Mouse (Mus musculus) midbrain, postnatal 0 days (tissue): ENCODE measurements around the gene Gas7. TPM values are rescaled to one million over a fixed set of nuclear protein-coding genes. Genes with fewer than 3 reads are reported as not detected.

Source experiments
- ATAC-seq: fragments of 200-750 bp; cut with Nextera tagmentation; 2 replicates; pipeline ENCODE4 v1.8.0; 2017; ENCODE audit warnings: moderate number of reproducible peaks, mild to moderate bottlenecking, moderate TSS enrichment, moderate library complexity; ENCODE audit not compliant: low FRiP score
- DNase-seq: peaks from one replicate; pipeline ENCODE4 v3.0.0-alpha.2; 2015; ENCODE audit warnings: low spot score
- H3K27ac ChIP-seq: fragments of 300-500 bp; sonication (generic); 2 replicates; pipeline ENCODE4 v1.5.1; 2014; ENCODE audit warnings: low read depth, mild to moderate bottlenecking, low read length, mixed read lengths
- H3K27me3 ChIP-seq: fragments of 300-500 bp; sonication (generic); 2 replicates; pipeline ENCODE4 v1.6.1; 2014; ENCODE audit warnings: low read length, control low read depth, mixed read lengths; ENCODE audit not compliant: insufficient read depth
- H3K36me3 ChIP-seq: fragments of 300-500 bp; sonication (generic); 2 replicates; pipeline ENCODE4 v1.6.1; 2014; ENCODE audit warnings: low read length, control low read depth, mixed read lengths; ENCODE audit not compliant: insufficient read depth
- H3K4me1 ChIP-seq: fragments of 300-500 bp; sonication (generic); 2 replicates; pipeline ENCODE4 v1.6.1; 2014; ENCODE audit warnings: mild to moderate bottlenecking, control low read depth, antibody characterized with exemption, low read length, mixed read lengths; ENCODE audit not compliant: insufficient read depth
- H3K4me2 ChIP-seq: fragments of 300-500 bp; sonication (generic); 2 replicates; pipeline ENCODE4 v1.6.1; 2014; ENCODE audit warnings: low read depth, mild to moderate bottlenecking, low read length, mixed read lengths; ENCODE audit not compliant: poor library complexity, severe bottlenecking
- H3K4me3 ChIP-seq: fragments of 300-500 bp; sonication (generic); 2 replicates; pipeline ENCODE4 v1.5.1; 2014; ENCODE audit warnings: low read depth, mild to moderate bottlenecking, low read length, moderate library complexity
- H3K9ac ChIP-seq: fragments of 300-500 bp; sonication (generic); replicated peaks from 2 replicates; pipeline ENCODE4 v1.6.1; 2014; ENCODE audit warnings: mild to moderate bottlenecking, low read length, moderate library complexity, mixed read lengths; ENCODE audit not compliant: poor library complexity, severe bottlenecking
- H3K9me3 ChIP-seq: fragments of 300-500 bp; sonication (generic); 2 replicates; pipeline ENCODE4 v1.6.1; 2016; ENCODE audit warnings: low read length, control low read depth
- CTCF ChIP-seq: IDR thresholded peaks from 2 replicates; pipeline ENCODE4 v1.5.1; 2016; ENCODE audit warnings: antibody characterized with exemption, mild to moderate bottlenecking
- WGBS: fragments of 180-500 bp; shearing (Covaris S2); extraction: QIAGEN DNeasy Blood & Tissue Kit; methylation state at CpG from one replicate; pipeline ENCODE4 v1.1.7; 2014; 5-methylcytosine and 5-hydroxymethylcytosine counted together
- polyA plus RNA-seq: library from polyadenylated mRNA; unstranded; fragments of >200 nt; fragmentation: Nextera tagmentation; extraction: Ambion mirVana; gene quantifications from 2 replicates; pipeline ENCODE4 v1.2.1, GENCODE M21; 2015
- total RNA-seq: library from RNA; depleted of rRNA; stranded (reverse); fragments of >200 nt; gene quantifications from 2 replicates; pipeline ENCODE4 v1.2.3, GENCODE M21; 2014

Gas7 gene
- total and polyA plus RNA-seq, 2 experiments from 2014 or later = 82.1 to 118 TPM

DNA sequence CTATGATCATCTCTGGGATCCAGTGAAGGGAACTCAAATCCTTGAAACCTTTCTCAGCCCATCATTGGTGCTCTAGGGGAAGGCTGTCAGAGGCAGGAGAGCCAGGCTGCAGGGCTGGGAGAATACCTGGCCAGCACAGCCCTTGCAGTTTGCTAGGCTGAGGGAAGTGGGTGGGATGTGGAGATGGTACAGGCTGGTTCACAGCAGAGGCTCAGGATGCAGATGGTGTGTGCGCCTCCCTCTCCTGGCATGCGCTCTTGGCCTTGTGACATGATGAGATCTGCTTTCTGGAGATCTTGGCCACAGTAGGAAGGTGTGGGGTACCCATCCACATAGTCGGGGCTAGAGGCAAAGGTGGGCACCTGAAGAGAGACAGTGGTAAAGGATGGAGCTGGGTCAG is 209.0 kb downstream of the Gas7 start:
- TF ChIP-seq CTCF = no peak
- WGBS = 95% methylated on average over 3 of the region's 3 CpGs
- no peak overlapping the region for H3K4me2 ChIP-seq
- no peak overlapping the region for H3K27ac ChIP-seq
- DNase-seq (no peak), ATAC-seq (no peak)
- H3K4me3 ChIP-seq = no peak overlapping the region
- no peaks in the 10 kb centered on the region for H3K9me3 ChIP-seq
- H3K9ac ChIP-seq = no peak overlapping the region
- H3K27me3 ChIP-seq = no peaks in the 10 kb centered on the region
- peaks cover 16% of the 10 kb centered on the region for H3K36me3 ChIP-seq
- no peaks in the 10 kb centered on the region for H3K4me1 ChIP-seq

DNA sequence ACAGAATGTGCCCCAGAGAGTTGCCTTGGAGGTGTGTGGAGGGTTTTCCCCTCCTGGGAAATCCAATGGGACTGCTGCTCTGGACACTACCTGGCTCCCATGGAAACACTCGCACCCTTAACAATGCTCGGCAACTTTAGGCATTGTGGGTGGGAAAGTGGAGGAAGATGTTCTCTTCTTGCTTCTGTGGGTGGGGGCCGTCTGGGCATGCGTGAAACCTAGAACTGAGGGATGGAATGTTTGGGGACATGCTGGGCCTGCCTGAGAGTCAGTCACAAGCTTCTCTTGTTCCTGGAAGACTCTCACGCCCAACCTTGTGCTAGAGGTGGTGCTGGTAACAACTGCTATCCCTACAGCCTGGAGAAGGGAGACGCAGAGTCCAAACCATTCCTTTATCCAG is 209.7 kb downstream of the Gas7 start:
- WGBS = 84% methylated on average over 6 of the region's 6 CpGs
- Histone ChIP-seq H3K4me2 (no peak overlapping the region), H3K27ac (no peak overlapping the region), H3K36me3 (peaks cover 16% of the 10 kb centered on the region), H3K9ac (no peak overlapping the region), H3K4me1 (no peaks in the 10 kb centered on the region), H3K27me3 (no peaks in the 10 kb centered on the region), H3K9me3 (no peaks in the 10 kb centered on the region), H3K4me3 (no peak overlapping the region)
- TF ChIP-seq CTCF = no peak
- ATAC-seq (no peak), DNase-seq (no peak)

DNA sequence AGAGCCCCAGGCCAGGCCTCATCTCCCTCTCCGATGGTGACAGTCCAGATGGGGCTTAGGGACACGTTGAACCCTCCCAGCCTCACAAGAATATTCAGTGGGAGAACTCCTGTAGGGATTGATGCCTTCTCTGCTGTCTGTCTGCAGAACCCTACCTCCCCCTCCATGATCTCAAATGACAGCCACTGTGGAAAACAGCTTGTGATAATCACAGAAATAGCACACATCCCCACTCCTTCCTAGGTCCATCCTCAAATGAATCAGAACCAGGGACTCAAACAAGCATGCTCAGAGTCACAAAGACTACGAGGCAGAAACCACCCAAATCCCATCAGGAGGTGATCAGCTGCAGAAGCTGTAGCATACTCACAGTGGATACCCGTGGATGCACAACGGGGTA is 210.9 kb downstream of the Gas7 start:
- Histone ChIP-seq H3K4me2 (no peak overlapping the region), H3K27me3 (no peaks in the 10 kb centered on the region), H3K9ac (no peak overlapping the region), H3K9me3 (no peaks in the 10 kb centered on the region), H3K4me1 (no peaks in the 10 kb centered on the region), H3K4me3 (no peak overlapping the region), H3K36me3 (peaks cover 13% of the 10 kb centered on the region), H3K27ac (no peak overlapping the region)
- no peak for ATAC-seq
- TF ChIP-seq CTCF = no peak
- no peak for DNase-seq
- 82% methylated on average over 5 of the region's 5 CpGs for WGBS

DNA sequence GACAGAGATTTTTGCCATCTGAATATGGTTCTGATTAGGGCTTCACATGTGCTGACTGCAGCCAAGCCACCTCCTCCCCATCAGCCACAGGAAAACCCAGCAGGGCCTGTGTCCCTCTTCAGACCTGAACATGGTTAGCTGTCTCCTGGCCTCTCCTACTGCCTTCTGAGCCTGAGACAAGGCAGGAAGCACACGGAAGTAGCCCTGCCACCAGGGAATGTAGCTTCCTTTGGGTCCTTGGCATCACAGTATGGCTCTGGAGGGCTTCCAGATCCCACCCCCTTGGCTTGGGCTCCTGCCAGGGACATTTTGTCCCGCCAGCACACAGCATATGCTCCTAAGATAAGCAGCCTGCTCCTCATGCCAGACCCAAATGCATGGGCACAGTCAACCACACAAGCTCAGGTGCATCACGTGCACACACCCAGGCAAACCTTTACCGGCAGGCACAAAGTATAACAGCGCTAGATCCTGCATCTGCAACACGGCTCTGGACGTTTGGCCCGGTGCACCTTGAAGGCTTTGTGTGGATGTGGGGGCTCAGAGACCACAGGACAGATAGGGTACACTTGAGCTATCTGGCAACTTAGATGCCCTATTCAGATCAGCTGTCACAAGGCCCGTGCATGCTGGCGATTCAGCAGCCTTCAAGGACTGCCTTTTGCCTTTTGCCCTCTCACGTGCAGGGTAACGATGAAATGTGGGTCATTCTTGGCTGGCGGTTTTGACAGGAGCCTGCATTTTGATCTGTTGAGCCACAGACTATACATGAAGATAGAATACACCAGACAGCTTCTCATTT is 212.5 kb downstream of the Gas7 start:
- TF ChIP-seq CTCF = no peak

DNA sequence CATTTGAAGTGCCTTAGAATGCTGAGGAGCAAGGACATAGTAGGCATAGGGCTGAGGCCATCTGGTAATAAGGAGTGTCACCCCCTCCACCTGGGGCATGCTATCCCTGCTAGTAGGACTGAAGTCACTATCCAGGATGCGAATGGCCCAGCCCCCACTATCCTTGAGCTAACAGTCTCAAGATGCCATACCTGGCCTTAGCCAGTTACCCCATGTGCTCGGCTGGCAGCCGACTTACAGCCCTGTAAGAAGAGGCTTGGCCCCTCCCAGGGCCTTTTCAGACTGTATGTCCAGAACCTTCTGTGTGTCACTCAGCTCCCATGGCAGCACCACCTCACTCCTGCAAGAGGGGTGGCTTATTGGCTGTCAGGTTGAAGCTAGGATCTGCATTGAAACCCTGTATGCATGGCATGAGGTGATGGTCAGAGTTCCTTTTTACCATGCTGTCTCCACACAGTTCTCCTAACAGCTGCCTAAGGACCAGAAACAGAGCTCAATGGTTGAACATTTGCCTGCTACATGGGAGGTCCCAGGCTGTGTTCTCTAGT is 213.3 kb downstream of the Gas7 start:
- DNase-seq = no peak
- no peak overlapping the region for H3K4me3 ChIP-seq
- 0 out of 2 replicates have a peak, but pooled peaks cover 4% of the 10 kb centered on the region for H3K36me3 ChIP-seq
- no peak overlapping the region for H3K27ac ChIP-seq
- 88% methylated on average over 3 of the region's 3 CpGs for WGBS
- no peak for ATAC-seq
- no peak overlapping the region for H3K9ac ChIP-seq
- H3K9me3 ChIP-seq = no peaks in the 10 kb centered on the region
- H3K4me1 ChIP-seq = no peaks in the 10 kb centered on the region
- no peak overlapping the region for H3K4me2 ChIP-seq
- TF ChIP-seq CTCF = no peak
- no peaks in the 10 kb centered on the region for H3K27me3 ChIP-seq

More for the DNA sequence above, 212.5 kb downstream of the Gas7 start:
- ATAC-seq (no peak), DNase-seq (peak; percentile 60)
- H3K36me3 ChIP-seq = 0 out of 2 replicates have a peak, but pooled peaks cover 4% of the 10 kb centered on the region
- H3K9me3 ChIP-seq = no peaks in the 10 kb centered on the region
- H3K27ac ChIP-seq = no peak overlapping the region
- no peaks in the 10 kb centered on the region for H3K4me1 ChIP-seq
- no peak overlapping the region for H3K9ac ChIP-seq
- no peaks in the 10 kb centered on the region for H3K27me3 ChIP-seq
- H3K4me2 ChIP-seq = no peak overlapping the region
- WGBS = 75% methylated on average over 13 of the region's 13 CpGs
- H3K4me3 ChIP-seq = no peak overlapping the region

DNA sequence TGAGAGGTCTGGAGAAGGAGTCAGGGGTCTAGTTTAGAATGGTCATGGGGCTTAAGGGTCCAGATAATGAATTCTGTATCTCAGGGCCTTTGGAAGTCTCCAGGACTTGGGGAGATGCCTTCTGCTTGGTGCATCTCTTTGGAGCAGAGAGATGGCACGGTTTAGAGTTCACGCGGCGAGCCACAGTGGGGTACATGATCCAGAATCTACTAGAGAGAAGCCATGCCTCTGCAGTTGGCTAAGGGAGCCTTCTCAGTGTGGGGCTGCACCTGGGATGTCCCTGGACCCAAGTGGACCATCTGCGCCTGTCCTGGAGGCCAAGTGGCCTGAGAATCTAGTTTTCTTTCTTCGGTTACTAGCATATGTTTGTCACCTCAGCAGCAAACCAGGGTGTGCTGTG is 214.8 kb downstream of the Gas7 start:
- Histone ChIP-seq H3K27me3 (no peaks in the 10 kb centered on the region), H3K9me3 (no peaks in the 10 kb centered on the region), H3K27ac (no peak overlapping the region), H3K9ac (no peak overlapping the region), H3K4me2 (no peak overlapping the region), H3K4me3 (no peak overlapping the region), H3K36me3 (0 out of 2 replicates have a peak, but pooled peaks cover 4% of the 10 kb centered on the region), H3K4me1 (no peaks in the 10 kb centered on the region)
- WGBS = 97% methylated on average over 6 of the region's 6 CpGs
- no peak for TF ChIP-seq CTCF
- no peak for ATAC-seq
- no peak for DNase-seq
